Mouse (Mus musculus): ENCODE measurements around the gene Polr1e. TPM values are rescaled to one million over a fixed set of nuclear protein-coding genes. Genes with fewer than 3 reads are reported as not detected.

The Polr1e gene
- polyA plus RNA-seq, 1 experiment, result not detected

- peak overlapping the region; percentile 48 for H3K27ac ChIP-seq (ENCODE audit: insufficient read depth, low read depth, low read length)
- TF ChIP-seq POLR2A (IDR thresholded peaks at IDR 0.05; ENCODE audit: insufficient read depth, low read depth, low read length) (0 out of 2 replicates have a peak, but pooled peaks have one; percentile 11), CTCF (IDR thresholded peaks at IDR 0.05; ENCODE audit: insufficient read depth, low read depth, low read length) (no peak)
- peak overlapping the region; percentile 64 for H3K4me3 ChIP-seq (ENCODE audit: insufficient read depth, low read depth, low read length)
- 1% methylated on average over 13 of the region's 13 CpGs for WGBS
- peaks cover 10% of the 10 kb centered on the region; the same call in 1 of the 2 replicates for H3K4me1 ChIP-seq (ENCODE audit: control insufficient read depth, insufficient read depth, low read length)
These were observed 5.4 kb upstream of the Polr1e start for GRCm38 (mm10) chr4:45013031-45013431.

DNA sequence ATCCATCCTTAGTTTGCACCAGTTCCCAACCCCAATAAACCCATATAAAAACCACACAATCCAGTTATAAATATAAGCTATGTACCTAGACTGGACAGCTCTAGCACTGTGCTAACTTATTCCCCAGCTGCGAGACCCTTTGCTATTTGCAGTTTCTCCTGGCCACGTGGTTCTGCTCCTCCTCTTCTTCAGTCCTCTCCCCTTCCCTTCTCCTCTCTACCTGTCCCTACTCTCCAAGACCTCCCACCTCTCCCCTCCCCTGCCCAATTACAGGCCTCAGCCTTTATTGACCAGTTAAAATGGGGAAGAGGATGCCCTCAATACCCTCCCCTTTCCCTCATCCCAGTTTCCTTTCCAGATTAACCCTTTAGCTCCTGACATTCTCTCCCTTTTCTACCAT, 4.8 kb upstream of the Polr1e start:
- no peak overlapping the region for H3K4me3 ChIP-seq (ENCODE audit: insufficient read depth, low read depth, low read length)
- no peak overlapping the region for H3K27ac ChIP-seq (ENCODE audit: insufficient read depth, low read depth, low read length)
- H3K4me1 ChIP-seq (ENCODE audit: control insufficient read depth, insufficient read depth, low read length), result peaks cover 10% of the 10 kb centered on the region; the same call in 1 of the 2 replicates
- TF ChIP-seq POLR2A (IDR thresholded peaks at IDR 0.05; ENCODE audit: insufficient read depth, low read depth, low read length) (no peak), CTCF (IDR thresholded peaks at IDR 0.05; ENCODE audit: insufficient read depth, low read depth, low read length) (no peak)
- 2% methylated on average over 2 of the region's 2 CpGs for WGBS

DNA sequence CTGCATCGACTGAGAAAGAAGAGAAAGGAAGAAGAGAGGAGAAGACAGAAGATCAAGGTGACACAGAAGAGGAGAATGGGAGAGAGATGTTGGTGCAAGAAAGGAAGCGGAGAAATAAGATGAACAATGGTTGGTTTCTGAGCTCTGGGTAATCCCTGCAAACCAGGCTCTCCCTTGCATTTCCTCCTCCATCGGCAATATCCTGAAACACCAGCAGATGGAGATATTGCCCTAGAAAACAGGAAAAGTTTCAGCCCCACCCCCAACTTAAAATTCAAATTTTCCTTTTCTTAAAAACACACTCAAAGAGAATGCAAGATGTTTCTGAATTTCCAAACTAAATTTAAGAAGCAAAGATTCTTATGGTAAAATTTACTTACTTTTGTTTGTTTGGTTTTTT, 2.8 kb upstream of the Polr1e start:
- Histone ChIP-seq H3K27ac (ENCODE audit: insufficient read depth, low read depth, low read length) (no peak overlapping the region), H3K4me1 (ENCODE audit: control insufficient read depth, insufficient read depth, low read length) (peaks cover 10% of the 10 kb centered on the region), H3K4me3 (ENCODE audit: insufficient read depth, low read depth, low read length) (no peak overlapping the region)
- WGBS, result 9% methylated on average over 3 of the region's 3 CpGs
- no peak for TF ChIP-seq POLR2A (IDR thresholded peaks at IDR 0.05; ENCODE audit: insufficient read depth, low read depth, low read length)
- no peak for TF ChIP-seq CTCF (IDR thresholded peaks at IDR 0.05; ENCODE audit: insufficient read depth, low read depth, low read length)

DNA sequence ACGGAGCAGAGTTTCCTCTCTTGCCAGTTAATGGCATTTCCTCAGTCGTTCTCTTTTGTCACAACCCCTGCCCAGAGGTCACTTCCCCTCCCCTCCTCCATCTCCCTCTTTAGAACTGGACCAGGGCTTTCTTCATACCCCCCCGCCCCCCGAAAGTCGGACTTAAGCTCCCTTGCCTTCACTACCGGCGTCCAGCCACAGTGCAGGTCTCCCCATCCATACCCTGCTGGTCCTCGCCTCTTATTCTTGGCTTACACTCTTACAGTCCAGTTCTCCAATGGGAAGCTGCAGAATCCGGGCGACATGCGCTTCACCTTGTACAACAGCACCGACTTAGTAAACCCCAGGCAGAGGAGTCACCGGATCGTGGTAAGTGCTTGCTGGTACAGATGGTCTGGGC, 626 bp downstream of the Polr1e start:
- Histone ChIP-seq H3K4me3 (ENCODE audit: insufficient read depth, low read depth, low read length) (peak overlapping the region; percentile 68), H3K4me1 (ENCODE audit: control insufficient read depth, insufficient read depth, low read length) (peaks cover 5% of the 10 kb centered on the region), H3K27ac (ENCODE audit: insufficient read depth, low read depth, low read length) (no peak overlapping the region)
- WGBS, result 2% methylated on average over 14 of the region's 14 CpGs
- TF ChIP-seq CTCF (IDR thresholded peaks at IDR 0.05; ENCODE audit: insufficient read depth, low read depth, low read length) (no peak), POLR2A (IDR thresholded peaks at IDR 0.05; ENCODE audit: insufficient read depth, low read depth, low read length) (no peak)

GRCm38 (mm10) chr4:45026459-45026858, 8.1 kb downstream of the Polr1e start:
- Histone ChIP-seq H3K4me3 (ENCODE audit: insufficient read depth, low read depth, low read length) (no peak overlapping the region), H3K4me1 (ENCODE audit: control insufficient read depth, insufficient read depth, low read length) (no peaks in the 10 kb centered on the region), H3K27ac (ENCODE audit: insufficient read depth, low read depth, low read length) (no peak overlapping the region)
- 72% methylated on average over 4 of the region's 4 CpGs for WGBS
- TF ChIP-seq CTCF (IDR thresholded peaks at IDR 0.05; ENCODE audit: insufficient read depth, low read depth, low read length) (no peak), POLR2A (IDR thresholded peaks at IDR 0.05; ENCODE audit: insufficient read depth, low read depth, low read length) (no peak)

DNA sequence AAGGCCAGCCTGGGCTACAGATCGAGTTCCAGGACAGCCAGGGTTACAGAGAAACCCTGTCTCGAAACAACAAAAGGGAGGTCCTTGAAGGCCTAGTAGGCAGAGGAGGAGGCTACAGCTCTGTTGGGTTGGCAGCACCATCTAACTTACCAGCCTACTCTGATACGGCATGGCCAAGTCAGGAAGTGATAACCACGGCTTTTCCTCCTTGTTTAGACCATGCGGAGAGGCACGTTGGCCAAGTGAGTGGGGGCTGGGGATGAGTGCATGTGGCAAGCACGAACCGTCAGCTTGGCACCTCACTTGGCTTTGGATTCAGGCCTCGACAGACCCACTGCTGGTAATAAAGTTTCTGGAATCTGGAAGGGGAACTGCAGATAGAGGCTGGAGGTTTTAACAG, 14.2 kb downstream of the Polr1e start:
- 86% methylated on average over 9 of the region's 9 CpGs for WGBS
- Histone ChIP-seq H3K27ac (ENCODE audit: insufficient read depth, low read depth, low read length) (no peak overlapping the region), H3K4me3 (ENCODE audit: insufficient read depth, low read depth, low read length) (no peak overlapping the region), H3K4me1 (ENCODE audit: control insufficient read depth, insufficient read depth, low read length) (no peaks in the 10 kb centered on the region)
- TF ChIP-seq CTCF (IDR thresholded peaks at IDR 0.05; ENCODE audit: insufficient read depth, low read depth, low read length) (no peak), POLR2A (IDR thresholded peaks at IDR 0.05; ENCODE audit: insufficient read depth, low read depth, low read length) (no peak)

GRCm38 (mm10) chr4:45034693-45035628, 16.6 kb downstream of the Polr1e start:
- Histone ChIP-seq H3K27ac (ENCODE audit: insufficient read depth, low read depth, low read length) (no peak overlapping the region), H3K4me1 (ENCODE audit: control insufficient read depth, insufficient read depth, low read length) (no peaks in the 10 kb centered on the region), H3K4me3 (ENCODE audit: insufficient read depth, low read depth, low read length) (no peak overlapping the region)
- 86% methylated on average over 16 of the region's 16 CpGs for WGBS
- TF ChIP-seq CTCF (IDR thresholded peaks at IDR 0.05; ENCODE audit: insufficient read depth, low read depth, low read length), result no peak
- TF ChIP-seq POLR2A (IDR thresholded peaks at IDR 0.05; ENCODE audit: insufficient read depth, low read depth, low read length), result no peak

DNA sequence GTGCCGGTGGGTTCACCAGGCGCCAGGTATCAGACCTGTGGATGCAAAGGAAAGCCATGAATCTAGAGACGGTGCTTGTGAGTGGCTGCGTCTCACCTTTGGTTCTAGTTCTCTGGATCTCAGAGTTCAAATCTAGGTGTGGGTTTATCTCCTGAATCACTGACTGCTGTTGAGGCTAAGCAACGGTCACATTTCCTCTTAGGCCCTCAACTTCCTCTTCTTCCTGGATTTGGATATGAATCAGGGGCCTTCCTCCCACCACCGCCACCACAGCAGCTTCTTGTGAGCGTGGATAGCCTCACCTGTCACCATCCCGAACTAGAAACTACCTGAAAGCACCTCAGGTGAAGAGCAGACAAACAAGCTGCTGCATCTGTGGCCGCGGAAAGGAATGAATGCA, 17.7 kb downstream of the Polr1e start:
- WGBS, result 91% methylated on average over 10 of the region's 10 CpGs
- Histone ChIP-seq H3K27ac (ENCODE audit: insufficient read depth, low read depth, low read length) (no peak overlapping the region), H3K4me1 (ENCODE audit: control insufficient read depth, insufficient read depth, low read length) (no peaks in the 10 kb centered on the region), H3K4me3 (ENCODE audit: insufficient read depth, low read depth, low read length) (no peak overlapping the region)
- TF ChIP-seq POLR2A (IDR thresholded peaks at IDR 0.05; ENCODE audit: insufficient read depth, low read depth, low read length) (no peak), CTCF (IDR thresholded peaks at IDR 0.05; ENCODE audit: insufficient read depth, low read depth, low read length) (no peak)

DNA sequence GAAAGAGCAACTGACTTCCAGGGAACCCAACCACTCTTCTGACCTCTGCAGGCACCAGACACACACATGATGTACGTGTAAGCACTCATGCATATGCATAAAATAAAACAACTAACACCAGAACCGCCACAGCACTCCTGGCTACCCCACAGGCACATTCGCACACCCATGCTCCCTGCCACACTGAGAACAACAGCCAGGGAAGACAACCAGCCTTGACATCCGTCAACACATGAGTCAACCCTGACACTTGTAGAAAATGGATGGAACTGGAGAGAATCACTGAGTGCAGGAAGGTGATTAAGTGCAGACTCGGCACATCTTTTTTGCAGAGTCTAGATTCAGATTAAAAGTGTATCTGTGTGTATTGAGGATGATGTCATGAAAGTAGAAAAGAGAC, 18.2 kb downstream of the Polr1e start:
- WGBS, result 84% methylated on average over 5 of the region's 5 CpGs
- TF ChIP-seq CTCF (IDR thresholded peaks at IDR 0.05; ENCODE audit: insufficient read depth, low read depth, low read length) (no peak), POLR2A (IDR thresholded peaks at IDR 0.05; ENCODE audit: insufficient read depth, low read depth, low read length) (no peak)
- H3K27ac ChIP-seq (ENCODE audit: insufficient read depth, low read depth, low read length), result no peak overlapping the region

More for the DNA sequence above, 18.2 kb downstream of the Polr1e start:
- H3K4me3 ChIP-seq (ENCODE audit: insufficient read depth, low read depth, low read length), result no peak overlapping the region
- H3K4me1 ChIP-seq (ENCODE audit: control insufficient read depth, insufficient read depth, low read length), result no peaks in the 10 kb centered on the region
